Mouse (Mus musculus): Measurements from ENCODE around the gene Hoxa13. TPM values are rescaled to one million over a fixed set of nuclear protein-coding genes. Genes with fewer than 3 reads are reported as not detected.

Hoxa13 gene
- polyA plus RNA-seq, 1 experiment, result not detected

DNA sequence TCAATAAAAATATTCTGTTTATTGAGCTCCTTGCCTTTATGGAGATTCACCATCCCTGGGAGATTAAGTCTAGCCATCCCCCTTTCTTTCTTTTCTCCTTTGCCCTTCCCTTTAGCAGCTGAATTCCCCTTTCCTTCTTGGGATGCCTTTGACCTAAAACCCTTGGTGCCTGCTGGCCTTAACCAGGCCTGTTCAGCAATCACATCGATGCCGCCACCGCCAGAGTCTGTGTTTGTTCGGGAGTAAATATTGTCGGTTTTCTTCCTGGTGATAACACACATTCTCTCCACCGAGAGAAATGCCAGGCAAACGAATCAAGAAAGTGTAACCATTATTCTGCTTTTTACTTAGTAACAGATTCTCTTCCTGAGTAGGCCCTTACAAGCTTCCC, 22.5 kb downstream of the Hoxa13 start:
- no peaks in the 10 kb centered on the region for H3K36me3 ChIP-seq (ENCODE audit: control insufficient read depth, insufficient read depth, low read length)
- H3K4me3 ChIP-seq (ENCODE audit: control insufficient read depth, insufficient read depth, low read length), result no peak overlapping the region
- peaks cover 49% of the 10 kb centered on the region for H3K27me3 ChIP-seq (ENCODE audit: control insufficient read depth, insufficient read depth, low read length)
- WGBS, result 57% methylated on average over 7 of the region's 7 CpGs
- H3K27ac ChIP-seq (ENCODE audit: control insufficient read depth, insufficient read depth, low read length), result no peak overlapping the region
- H3K4me1 ChIP-seq (replicated peaks; ENCODE audit: control insufficient read depth, insufficient read depth, low read length), result peaks cover 5% of the 10 kb centered on the region; the same call in 1 of the 2 replicates
- TF ChIP-seq POLR2A (IDR thresholded peaks at IDR 0.05; ENCODE audit: control insufficient read depth, extremely low read depth, insufficient read depth, low read length, poor library complexity) (no peak), CTCF (IDR thresholded peaks at IDR 0.05; ENCODE audit: borderline replicate concordance, control insufficient read depth, extremely low read depth, insufficient read depth, low read length, poor library complexity) (no peak)
- DNase-seq, result no peak

GRCm38 (mm10) chr6:52237346-52238154, 23.1 kb downstream of the Hoxa13 start:
- H3K27ac ChIP-seq (ENCODE audit: control insufficient read depth, insufficient read depth, low read length), result no peak overlapping the region
- 86% methylated on average over 10 of the region's 10 CpGs for WGBS
- peaks cover 5% of the 10 kb centered on the region; the same call in 1 of the 2 replicates for H3K4me1 ChIP-seq (replicated peaks; ENCODE audit: control insufficient read depth, insufficient read depth, low read length)
- H3K27me3 ChIP-seq (ENCODE audit: control insufficient read depth, insufficient read depth, low read length), result peaks cover 50% of the 10 kb centered on the region
- no peak for DNase-seq
- no peak for TF ChIP-seq POLR2A (IDR thresholded peaks at IDR 0.05; ENCODE audit: control insufficient read depth, extremely low read depth, insufficient read depth, low read length, poor library complexity)
- no peak for TF ChIP-seq CTCF (IDR thresholded peaks at IDR 0.05; ENCODE audit: borderline replicate concordance, control insufficient read depth, extremely low read depth, insufficient read depth, low read length, poor library complexity)
- no peak overlapping the region for H3K4me3 ChIP-seq (ENCODE audit: control insufficient read depth, insufficient read depth, low read length)
- no peaks in the 10 kb centered on the region for H3K36me3 ChIP-seq (ENCODE audit: control insufficient read depth, insufficient read depth, low read length)

DNA sequence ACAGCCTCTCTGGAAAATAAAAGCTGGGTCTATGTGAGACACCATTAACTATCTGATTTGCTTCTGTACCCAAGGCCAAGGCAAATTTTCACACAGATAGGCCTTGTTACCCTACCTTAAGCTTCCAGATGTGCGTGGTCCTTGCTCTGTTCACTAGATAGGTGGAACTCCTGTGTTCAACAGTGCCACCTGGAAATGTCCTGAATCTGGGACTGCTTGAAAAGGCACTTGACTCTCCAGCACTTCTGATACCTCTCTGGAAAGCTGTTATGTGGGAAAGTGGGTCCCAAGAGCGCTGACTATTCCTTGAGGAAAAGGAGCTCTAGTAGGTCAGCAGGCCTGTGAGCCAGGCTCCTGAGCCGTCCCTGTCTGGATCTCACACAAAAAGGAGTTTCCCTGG, 23.9 kb downstream of the Hoxa13 start:
- Histone ChIP-seq H3K36me3 (ENCODE audit: control insufficient read depth, insufficient read depth, low read length) (no peaks in the 10 kb centered on the region), H3K27ac (ENCODE audit: control insufficient read depth, insufficient read depth, low read length) (no peak overlapping the region), H3K4me3 (ENCODE audit: control insufficient read depth, insufficient read depth, low read length) (no peak overlapping the region), H3K27me3 (ENCODE audit: control insufficient read depth, insufficient read depth, low read length) (peaks cover 57% of the 10 kb centered on the region), H3K4me1 (replicated peaks; ENCODE audit: control insufficient read depth, insufficient read depth, low read length) (peaks cover 5% of the 10 kb centered on the region; the same call in 1 of the 2 replicates)
- no peak for DNase-seq
- TF ChIP-seq POLR2A (IDR thresholded peaks at IDR 0.05; ENCODE audit: control insufficient read depth, extremely low read depth, insufficient read depth, low read length, poor library complexity), result no peak
- TF ChIP-seq CTCF (IDR thresholded peaks at IDR 0.05; ENCODE audit: borderline replicate concordance, control insufficient read depth, extremely low read depth, insufficient read depth, low read length, poor library complexity), result no peak
- WGBS, result 90% methylated on average over 3 of the region's 3 CpGs

DNA sequence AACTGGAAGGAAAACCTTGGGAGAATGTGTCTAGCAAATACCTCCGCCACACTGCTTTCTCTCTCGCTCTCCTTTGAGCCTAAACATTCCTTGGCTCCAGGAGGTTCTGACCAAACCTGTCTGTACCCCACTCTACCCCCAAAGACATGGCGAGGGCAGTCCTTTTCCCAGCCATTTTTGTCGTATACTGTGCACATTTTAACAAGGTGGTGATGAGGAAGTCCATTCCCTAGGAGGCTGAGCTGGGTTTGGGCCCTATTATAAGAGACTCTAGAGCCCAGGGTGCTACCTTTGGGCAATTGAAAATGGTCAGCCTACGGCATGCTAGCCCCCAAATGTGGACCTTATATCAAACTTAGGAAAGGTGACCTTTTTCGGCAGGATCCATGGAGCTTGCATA, 24.8 kb downstream of the Hoxa13 start:
- Histone ChIP-seq H3K4me1 (replicated peaks; ENCODE audit: control insufficient read depth, insufficient read depth, low read length) (peaks cover 5% of the 10 kb centered on the region; the same call in 1 of the 2 replicates), H3K27ac (ENCODE audit: control insufficient read depth, insufficient read depth, low read length) (no peak overlapping the region), H3K36me3 (ENCODE audit: control insufficient read depth, insufficient read depth, low read length) (no peaks in the 10 kb centered on the region), H3K4me3 (ENCODE audit: control insufficient read depth, insufficient read depth, low read length) (no peak overlapping the region), H3K27me3 (ENCODE audit: control insufficient read depth, insufficient read depth, low read length) (peaks cover 48% of the 10 kb centered on the region)
- TF ChIP-seq POLR2A (IDR thresholded peaks at IDR 0.05; ENCODE audit: control insufficient read depth, extremely low read depth, insufficient read depth, low read length, poor library complexity) (no peak), CTCF (IDR thresholded peaks at IDR 0.05; ENCODE audit: borderline replicate concordance, control insufficient read depth, extremely low read depth, insufficient read depth, low read length, poor library complexity) (no peak)
- WGBS, result 83% methylated on average over 6 of the region's 6 CpGs
- no peak for DNase-seq

GRCm38 (mm10) chr6:52235267-52235666, 25.4 kb downstream of the Hoxa13 start:
- Histone ChIP-seq H3K36me3 (ENCODE audit: control insufficient read depth, insufficient read depth, low read length) (no peaks in the 10 kb centered on the region), H3K27ac (ENCODE audit: control insufficient read depth, insufficient read depth, low read length) (no peak overlapping the region), H3K4me1 (replicated peaks; ENCODE audit: control insufficient read depth, insufficient read depth, low read length) (peaks cover 5% of the 10 kb centered on the region; the same call in 1 of the 2 replicates), H3K27me3 (ENCODE audit: control insufficient read depth, insufficient read depth, low read length) (peaks cover 47% of the 10 kb centered on the region), H3K4me3 (ENCODE audit: control insufficient read depth, insufficient read depth, low read length) (no peak overlapping the region)
- no peak for DNase-seq
- TF ChIP-seq POLR2A (IDR thresholded peaks at IDR 0.05; ENCODE audit: control insufficient read depth, extremely low read depth, insufficient read depth, low read length, poor library complexity) (no peak), CTCF (IDR thresholded peaks at IDR 0.05; ENCODE audit: borderline replicate concordance, control insufficient read depth, extremely low read depth, insufficient read depth, low read length, poor library complexity) (no peak)
- WGBS, result 89% methylated on average over 9 of the region's 9 CpGs

- H3K27me3 ChIP-seq (ENCODE audit: control insufficient read depth, insufficient read depth, low read length), result peaks cover 47% of the 10 kb centered on the region
- no peaks in the 10 kb centered on the region for H3K36me3 ChIP-seq (ENCODE audit: control insufficient read depth, insufficient read depth, low read length)
- DNase-seq, result no peak
- no peak overlapping the region for H3K4me3 ChIP-seq (ENCODE audit: control insufficient read depth, insufficient read depth, low read length)
- TF ChIP-seq CTCF (IDR thresholded peaks at IDR 0.05; ENCODE audit: borderline replicate concordance, control insufficient read depth, extremely low read depth, insufficient read depth, low read length, poor library complexity) (no peak), POLR2A (IDR thresholded peaks at IDR 0.05; ENCODE audit: control insufficient read depth, extremely low read depth, insufficient read depth, low read length, poor library complexity) (no peak)
- WGBS, result 4% methylated on average over 60 of the region's 68 CpGs
- no peak overlapping the region for H3K27ac ChIP-seq (ENCODE audit: control insufficient read depth, insufficient read depth, low read length)
- peaks cover 5% of the 10 kb centered on the region; the same call in 1 of the 2 replicates for H3K4me1 ChIP-seq (replicated peaks; ENCODE audit: control insufficient read depth, insufficient read depth, low read length)
These were observed 26.1 kb downstream of the Hoxa13 start for GRCm38 (mm10) chr6:52234428-52235140.

All from thymus, adult 2 months (tissue).